Mouse (Mus musculus): ENCODE results near the gene Zfp459. TPM values are rescaled to one million over a fixed set of nuclear protein-coding genes. Genes with fewer than 3 reads are reported as not detected.
"Not testable (repeated sequence)": the region's sequence is repeated elsewhere in the genome, so short reads cannot be mapped to it uniquely, and the experiment has no call there.

Zfp459 gene
- polyA plus RNA-seq, 1 experiment from 2014 or later, result 1.5 TPM

DNA sequence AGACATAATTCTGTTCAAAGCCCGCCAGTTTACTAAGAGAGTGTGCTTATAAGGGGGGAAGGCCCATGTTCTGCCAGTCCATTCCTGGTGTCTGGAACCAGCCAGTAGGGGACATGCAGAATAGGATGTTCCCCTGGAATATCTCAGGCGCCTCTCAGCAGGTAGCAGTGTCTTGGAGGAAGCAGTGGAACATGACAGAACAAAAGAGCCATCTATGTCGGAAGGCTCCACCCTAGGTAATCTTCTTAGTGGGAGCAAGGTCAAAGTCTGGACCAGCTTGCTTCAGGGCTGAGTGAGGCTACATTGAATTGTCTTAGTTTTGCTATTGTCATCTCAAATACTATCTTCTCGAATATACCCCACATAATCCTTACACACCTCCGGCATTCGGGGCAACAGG, 5.5 kb downstream of the Zfp459 start:
- no peaks in the 10 kb centered on the region for H3K27me3 ChIP-seq
- H3K27ac ChIP-seq (replicated peaks), result no peak overlapping the region
- 91% methylated on average over 6 of the region's 6 CpGs for WGBS
- no peak overlapping the region for H3K4me2 ChIP-seq
- ATAC-seq (ENCODE audit: low FRiP score, low read depth), result no peak
- H3K9ac ChIP-seq, result no peak overlapping the region
- 0 out of 2 replicates have a peak, but pooled peaks cover 3% of the 10 kb centered on the region for H3K4me1 ChIP-seq (replicated peaks)
- H3K36me3 ChIP-seq, result no peaks in the 10 kb centered on the region
- H3K4me3 ChIP-seq, result no peak overlapping the region
- no peaks in the 10 kb centered on the region for H3K9me3 ChIP-seq

GRCm38 (mm10) chr13:67413634-67414033, 7.6 kb downstream of the Zfp459 start:
- ATAC-seq (ENCODE audit: low FRiP score, low read depth); H3K9me3 ChIP-seq: not testable (repeated sequence)

GRCm38 (mm10) chr13:67399183-67399903, 21.9 kb downstream of the Zfp459 start, which contains the start of gene Zfp429:
Gene Zfp429 (minus strand): TSS chr13:67399819.
- WGBS, result 3% methylated on average over 16 of the region's 16 CpGs
- H3K4me3 ChIP-seq, result peak within 1 kb of the TSS; percentile 64
- H3K36me3 ChIP-seq; H3K27ac ChIP-seq (replicated peaks); H3K27me3 ChIP-seq; H3K9me3 ChIP-seq; H3K4me1 ChIP-seq (replicated peaks): not testable (repeated sequence)
- H3K9ac ChIP-seq, result peak within 1 kb of the TSS; percentile 53
- ATAC-seq (ENCODE audit: low FRiP score, low read depth), result peak; percentile 97
- peak within 1 kb of the TSS; percentile 75 for H3K4me2 ChIP-seq

More at GRCm38 (mm10) chr13:67413634-67414033, 7.6 kb downstream of the Zfp459 start:
- H3K27ac ChIP-seq (replicated peaks); H3K4me3 ChIP-seq; H3K9ac ChIP-seq; H3K4me2 ChIP-seq; H3K36me3 ChIP-seq; H3K4me1 ChIP-seq (replicated peaks); H3K27me3 ChIP-seq: not testable (repeated sequence)
- WGBS, result 81% methylated on average over 3 of the region's 3 CpGs

DNA sequence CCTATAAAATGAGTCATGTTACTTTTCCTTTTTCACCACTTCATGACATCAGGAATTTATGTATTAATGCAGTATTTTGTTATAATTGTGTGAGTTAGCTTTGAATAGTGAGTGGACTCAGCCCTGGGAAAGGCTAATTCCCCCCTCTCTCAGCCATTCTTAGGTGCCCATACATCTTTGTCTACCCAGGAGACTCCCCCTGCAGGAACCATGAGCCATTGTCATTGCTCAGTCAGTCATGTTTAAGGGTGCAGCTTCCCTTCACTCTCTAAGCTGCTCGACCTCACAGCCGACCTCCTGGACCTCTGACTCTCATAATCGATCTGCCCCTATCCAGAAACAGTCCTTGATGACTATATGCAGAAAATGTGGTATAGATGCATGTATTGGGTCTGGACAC, 45.0 kb downstream of the Zfp459 start:
- not testable (repeated sequence) for H3K4me2 ChIP-seq; H3K9me3 ChIP-seq; H3K36me3 ChIP-seq; H3K4me1 ChIP-seq (replicated peaks); H3K27me3 ChIP-seq; ATAC-seq (ENCODE audit: low FRiP score, low read depth); H3K27ac ChIP-seq (replicated peaks); H3K4me3 ChIP-seq; H3K9ac ChIP-seq
- WGBS, result 66% methylated on average over 3 of the region's 3 CpGs

DNA sequence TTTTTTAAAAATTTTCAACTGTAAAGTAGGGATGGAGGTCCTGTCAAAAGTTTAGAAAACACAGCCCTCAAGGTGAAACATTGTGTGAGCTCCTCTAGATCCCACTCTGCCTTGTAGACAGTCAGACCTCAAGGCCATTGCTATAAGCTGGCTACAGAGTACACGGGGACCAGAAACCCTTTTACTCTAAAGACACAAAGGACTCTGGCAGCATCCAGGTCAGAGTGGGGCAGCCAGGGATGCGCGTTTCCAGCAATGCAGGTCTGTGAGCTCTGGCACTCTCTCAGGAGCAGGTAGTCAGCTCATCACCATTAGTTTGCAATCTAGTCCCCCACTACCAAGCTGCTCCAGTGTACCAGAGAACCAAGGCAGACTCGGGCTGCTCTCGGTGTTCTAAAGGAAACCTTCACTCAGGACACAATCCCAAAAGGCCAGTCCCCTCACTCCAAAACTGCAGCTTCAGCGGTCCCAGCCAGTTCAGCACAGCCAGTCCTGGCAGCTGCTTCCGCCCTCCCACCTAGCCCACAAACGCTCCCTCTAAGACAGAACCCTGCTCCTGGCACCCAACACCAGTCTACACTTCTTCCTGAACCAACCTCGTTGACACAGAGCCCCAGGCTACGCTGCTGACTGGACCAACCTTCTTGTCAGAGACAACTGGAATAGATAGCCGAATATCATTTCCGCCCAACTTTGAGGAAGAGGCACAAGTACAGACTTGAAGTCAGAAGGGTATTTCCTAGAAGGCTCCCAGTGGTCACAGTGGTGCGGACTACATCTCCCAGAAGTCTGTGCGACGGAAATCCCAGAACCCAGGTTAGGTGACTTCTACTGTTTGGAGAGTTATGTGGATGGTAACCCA, 45.9 kb downstream of the Zfp459 start, which contains the start of the genes Gm28041 and Zfp456:
Gm28041 (minus strand) TSS at position 684 of the 862 bp plus-strand sequence.
Zfp456 (minus strand) TSS at position 761 of the 862 bp plus-strand sequence.
- not testable (repeated sequence) for H3K4me1 ChIP-seq (replicated peaks); H3K27me3 ChIP-seq; H3K36me3 ChIP-seq; H3K27ac ChIP-seq (replicated peaks); H3K9me3 ChIP-seq
- H3K4me2 ChIP-seq, result peak within 1 kb of the TSS; percentile 62
- peak; percentile 96 for ATAC-seq (ENCODE audit: low FRiP score, low read depth)
- H3K4me3 ChIP-seq, result peak within 1 kb of the TSS; percentile 45
- WGBS, result 21% methylated on average over 14 of the region's 15 CpGs
- H3K9ac ChIP-seq, result 0 out of 2 replicates have a peak within 1 kb of the TSS, but pooled peaks have one; percentile 24

- Histone ChIP-seq H3K4me1 (replicated peaks) (peaks cover 10% of the 10 kb centered on the region), H3K9me3 (no peaks in the 10 kb centered on the region), H3K4me2 (peak within 1 kb of the TSS; percentile 84), H3K27ac (replicated peaks) (peak within 1 kb of the TSS; percentile 6; the same call in 1 of the 2 replicates), H3K36me3 (no peaks in the 10 kb centered on the region), H3K9ac (peak within 1 kb of the TSS; percentile 39), H3K27me3 (no peaks in the 10 kb centered on the region), H3K4me3 (peak within 1 kb of the TSS; percentile 57)
- 0% methylated on average over 15 of the region's 15 CpGs for WGBS
- peak; percentile 96 for ATAC-seq (ENCODE audit: low FRiP score, low read depth)
These were observed 61.0 kb downstream of the Zfp459 start, which contains the start of the genes Gm28044 and Zfp953 for GRCm38 (mm10) chr13:67360131-67360744. Gene Gm28044 (minus strand): TSS chr13:67360536. Gene Zfp953 (minus strand): TSS chr13:67360605.

Other genes starting within 250 kb of the Zfp459 start
- gene Rsl1, start 248.2 kb downstream of the Zfp459 start, polyA plus RNA-seq (2015; fragmentation: Nextera tagmentation; extraction: Ambion mirVana), result 6.3 and 6.8 TPM in 2 replicates
- gene Zfp455, start 226.9 kb downstream of the Zfp459 start, polyA plus RNA-seq (2015; fragmentation: Nextera tagmentation; extraction: Ambion mirVana), result 2.0 and 2.2 TPM in 2 replicates
- gene Zfp458, start 143.0 kb downstream of the Zfp459 start, polyA plus RNA-seq (2015; fragmentation: Nextera tagmentation; extraction: Ambion mirVana), result 4.7 and 6.0 TPM in 2 replicates
- gene Zfp457, start 114.9 kb downstream of the Zfp459 start, polyA plus RNA-seq (2015; fragmentation: Nextera tagmentation; extraction: Ambion mirVana), result 1.1 and 1.3 TPM in 2 replicates
- gene Zfp595, start 88.8 kb downstream of the Zfp459 start, polyA plus RNA-seq (2015; fragmentation: Nextera tagmentation; extraction: Ambion mirVana), result 1.7 and 1.9 TPM in 2 replicates
- gene Gm28044, start 60.9 kb downstream of the Zfp459 start, polyA plus RNA-seq (2015; fragmentation: Nextera tagmentation; extraction: Ambion mirVana), result 0.35 TPM in 1 of 2 replicates, not detected in the other
- gene Zfp953, start 60.8 kb downstream of the Zfp459 start, polyA plus RNA-seq (2015; fragmentation: Nextera tagmentation; extraction: Ambion mirVana), result 0.42 and 0.58 TPM in 2 replicates
- 0.25 TPM in 1 of 2 replicates, not detected in the other for gene Gm28041, start 45.7 kb downstream of the Zfp459 start, polyA plus RNA-seq (2015; fragmentation: Nextera tagmentation; extraction: Ambion mirVana)
- 0.60 and 1.1 TPM in 2 replicates for gene Zfp456, start 45.6 kb downstream of the Zfp459 start, polyA plus RNA-seq (2015; fragmentation: Nextera tagmentation; extraction: Ambion mirVana)
- gene Zfp429, start 21.6 kb downstream of the Zfp459 start, polyA plus RNA-seq (2015; fragmentation: Nextera tagmentation; extraction: Ambion mirVana), result 4.0 and 4.5 TPM in 2 replicates
- gene Zfp874a, start 30.2 kb upstream of the Zfp459 start, polyA plus RNA-seq (2015; fragmentation: Nextera tagmentation; extraction: Ambion mirVana), result 6.6 and 7.3 TPM in 2 replicates
- 2.5 and 2.8 TPM in 2 replicates for gene Zfp874b, start 62.8 kb upstream of the Zfp459 start, polyA plus RNA-seq (2015; fragmentation: Nextera tagmentation; extraction: Ambion mirVana)
- 10.0 and 11.6 TPM in 2 replicates for gene Zfp58, start 79.1 kb upstream of the Zfp459 start, polyA plus RNA-seq (2015; fragmentation: Nextera tagmentation; extraction: Ambion mirVana)
- not detected in 2 replicates for gene Gm26965, start 104.7 kb upstream of the Zfp459 start, polyA plus RNA-seq (2015; fragmentation: Nextera tagmentation; extraction: Ambion mirVana)
- gene Zfp87, start 104.8 kb upstream of the Zfp459 start, polyA plus RNA-seq (2015; fragmentation: Nextera tagmentation; extraction: Ambion mirVana), result 32.2 and 37.2 TPM in 2 replicates
- 13.1 and 13.4 TPM in 2 replicates for gene Zfp748, start 132.4 kb upstream of the Zfp459 start, polyA plus RNA-seq (2015; fragmentation: Nextera tagmentation; extraction: Ambion mirVana)
- 4.6 TPM in 2 replicates for gene Zfp729b, start 188.3 kb upstream of the Zfp459 start, polyA plus RNA-seq (2015; fragmentation: Nextera tagmentation; extraction: Ambion mirVana)
- gene Gm49345, start 216.4 kb upstream of the Zfp459 start, polyA plus RNA-seq (2015; fragmentation: Nextera tagmentation; extraction: Ambion mirVana), result 0.16 and 0.31 TPM in 2 replicates
- 2.9 and 3.1 TPM in 2 replicates for gene Zfp729a, start 216.4 kb upstream of the Zfp459 start, polyA plus RNA-seq (2015; fragmentation: Nextera tagmentation; extraction: Ambion mirVana)